Mouse (Mus musculus): Measurements from ENCODE around the gene Lpin2. TPM values are rescaled to one million over a fixed set of nuclear protein-coding genes. Genes with fewer than 3 reads are reported as not detected.

Gene Lpin2
- total RNA-seq, 1 experiment from 2014 or later = 84.4 TPM

- no peak for ATAC-seq (replicated peaks; ENCODE audit: insufficient number of reproducible peaks, low FRiP score, low TSS enrichment, poor library complexity, severe bottlenecking)
Observed at GRCm38 (mm10) chr17:71168205-71168815, 14.1 kb upstream of the Lpin2 start.

DNA sequence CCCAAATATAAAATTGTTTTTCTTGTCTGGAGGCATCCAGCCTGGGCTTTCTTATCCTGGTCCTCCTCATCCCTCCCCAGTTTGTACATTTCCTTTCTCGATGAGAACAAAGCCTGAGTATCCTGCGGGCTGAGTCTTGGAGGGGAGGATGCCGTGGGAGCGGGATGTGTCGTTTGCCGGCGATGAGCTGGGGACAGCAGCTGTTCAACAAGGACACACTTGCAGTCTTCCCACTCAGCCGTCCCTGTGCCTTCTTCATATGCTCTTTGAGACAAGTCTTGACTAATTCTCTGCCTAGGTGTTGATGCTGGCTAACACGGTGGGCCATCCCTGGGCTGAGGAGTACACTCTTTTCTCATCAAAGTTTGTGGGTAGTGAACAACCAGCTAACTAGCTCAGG, 13.5 kb upstream of the Lpin2 start:
- no peak for ATAC-seq (replicated peaks; ENCODE audit: insufficient number of reproducible peaks, low FRiP score, low TSS enrichment, poor library complexity, severe bottlenecking)

GRCm38 (mm10) chr17:71169639-71170038, 12.7 kb upstream of the Lpin2 start:
- ATAC-seq (replicated peaks; ENCODE audit: insufficient number of reproducible peaks, low FRiP score, low TSS enrichment, poor library complexity, severe bottlenecking) = no peak

DNA sequence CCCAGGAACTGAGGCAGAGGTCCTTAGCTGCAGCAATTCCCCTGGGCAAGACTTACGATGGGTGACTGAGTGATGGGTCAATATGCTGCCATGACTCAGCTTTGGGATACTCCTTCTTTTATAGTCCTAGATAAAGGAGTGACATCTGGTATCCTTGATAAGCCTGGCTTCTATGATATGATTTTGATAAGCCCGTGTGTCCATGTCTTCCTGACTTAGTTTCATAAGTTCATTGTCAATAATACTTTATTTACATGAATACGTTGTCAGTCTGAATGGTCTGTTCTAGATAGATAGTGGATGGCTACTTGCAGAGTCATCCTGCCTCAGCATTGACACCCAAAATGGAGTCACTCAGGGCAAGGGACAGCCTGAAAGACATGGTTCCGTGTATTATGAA, 11.2 kb upstream of the Lpin2 start:
- no peak for ATAC-seq (replicated peaks; ENCODE audit: insufficient number of reproducible peaks, low FRiP score, low TSS enrichment, poor library complexity, severe bottlenecking)

DNA sequence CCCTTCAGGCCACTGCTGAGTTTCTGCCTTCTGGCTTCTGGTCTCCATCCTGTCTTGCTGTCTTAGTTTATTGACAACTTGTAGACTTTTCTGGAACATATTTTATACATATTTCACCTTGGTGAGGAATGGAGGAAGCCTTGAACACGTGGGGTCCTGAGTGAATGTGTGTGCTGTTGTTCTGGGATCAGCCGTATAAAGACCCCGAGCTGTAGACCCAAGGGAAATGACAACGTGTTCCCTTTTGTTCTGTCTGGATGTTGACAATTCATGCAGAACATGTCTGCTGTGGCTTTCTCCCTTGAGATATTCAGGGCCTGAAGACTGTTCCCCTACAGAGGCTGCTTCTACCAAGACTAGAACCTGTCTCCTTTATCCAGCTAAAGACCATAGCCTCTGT, 5.0 kb upstream of the Lpin2 start:
- no peak for ATAC-seq (replicated peaks; ENCODE audit: insufficient number of reproducible peaks, low FRiP score, low TSS enrichment, poor library complexity, severe bottlenecking)

GRCm38 (mm10) chr17:71177949-71178348, 4.4 kb upstream of the Lpin2 start:
- no peak for ATAC-seq (replicated peaks; ENCODE audit: insufficient number of reproducible peaks, low FRiP score, low TSS enrichment, poor library complexity, severe bottlenecking)

DNA sequence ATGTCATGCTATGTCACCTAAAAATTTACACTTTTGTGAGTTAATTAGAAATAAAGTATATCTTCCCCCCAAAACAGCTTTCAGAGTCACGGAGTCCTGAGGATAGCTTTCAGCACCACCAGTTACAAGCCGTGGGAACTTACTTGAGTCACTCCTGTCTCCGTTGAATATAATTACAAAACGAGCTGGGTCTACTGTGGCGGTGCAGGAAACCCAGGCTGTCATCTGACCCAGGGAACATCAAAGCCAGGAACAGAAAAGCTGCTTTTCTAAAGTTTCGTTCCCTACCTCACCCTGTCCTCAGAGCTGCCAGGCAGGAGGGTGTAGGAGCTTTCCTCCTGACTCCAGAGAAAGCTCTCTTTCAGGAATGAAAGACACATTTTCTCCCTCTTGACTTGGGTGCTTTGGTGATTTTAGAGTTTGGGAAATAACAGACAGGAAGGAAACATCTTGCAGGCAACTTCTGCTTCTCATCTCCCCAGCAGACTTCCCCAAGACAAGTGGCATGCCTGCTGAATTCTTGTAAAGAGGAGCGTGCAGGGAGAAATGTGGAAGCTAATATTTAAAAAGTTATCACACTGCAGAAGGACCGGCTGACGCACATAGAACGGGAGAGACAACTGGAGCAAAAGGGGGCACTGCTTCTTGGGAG, 3.7 kb upstream of the Lpin2 start:
- ATAC-seq (replicated peaks; ENCODE audit: insufficient number of reproducible peaks, low FRiP score, low TSS enrichment, poor library complexity, severe bottlenecking) = peak; percentile 29; the same call in 1 of the 2 replicates

GRCm38 (mm10) chr17:71179551-71180309, 2.6 kb upstream of the Lpin2 start:
- ATAC-seq (replicated peaks; ENCODE audit: insufficient number of reproducible peaks, low FRiP score, low TSS enrichment, poor library complexity, severe bottlenecking) = no peak

GRCm38 (mm10) chr17:71180601-71181000, 1.8 kb upstream of the Lpin2 start:
- ATAC-seq (replicated peaks; ENCODE audit: insufficient number of reproducible peaks, low FRiP score, low TSS enrichment, poor library complexity, severe bottlenecking) = no peak

GRCm38 (mm10) chr17:71182871-71183656, 704 bp downstream of the Lpin2 start:
- peak; percentile 47 for ATAC-seq (replicated peaks; ENCODE audit: insufficient number of reproducible peaks, low FRiP score, low TSS enrichment, poor library complexity, severe bottlenecking)

GRCm38 (mm10) chr17:71183657-71184261, 1.4 kb downstream of the Lpin2 start:
- no peak for ATAC-seq (replicated peaks; ENCODE audit: insufficient number of reproducible peaks, low FRiP score, low TSS enrichment, poor library complexity, severe bottlenecking)

- no peak for ATAC-seq (replicated peaks; ENCODE audit: insufficient number of reproducible peaks, low FRiP score, low TSS enrichment, poor library complexity, severe bottlenecking)
Observed at GRCm38 (mm10) chr17:71184356-71185111, 2.2 kb downstream of the Lpin2 start.

- no peak for ATAC-seq (replicated peaks; ENCODE audit: insufficient number of reproducible peaks, low FRiP score, low TSS enrichment, poor library complexity, severe bottlenecking)
Observed at GRCm38 (mm10) chr17:71185368-71185767, 3.0 kb downstream of the Lpin2 start.

DNA sequence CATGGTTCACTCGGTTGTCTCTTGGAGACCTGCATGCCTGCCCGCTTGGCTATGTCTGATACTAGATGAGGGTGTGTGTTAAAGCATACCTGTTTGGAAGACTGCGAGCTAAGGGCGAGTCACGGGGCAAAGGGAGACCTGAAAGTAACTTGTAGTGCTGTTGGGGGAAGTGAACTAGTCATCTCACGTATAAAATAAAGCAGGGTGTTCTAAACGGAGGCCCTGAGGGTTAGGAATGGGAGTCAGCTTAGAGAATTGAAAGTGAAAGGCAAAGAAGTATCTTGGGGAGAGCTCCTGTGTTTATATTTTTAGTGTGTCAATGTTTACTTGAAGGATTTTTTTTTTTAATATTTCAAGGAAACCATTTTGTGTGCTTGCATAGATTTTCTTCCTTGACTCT, 8.2 kb downstream of the Lpin2 start:
- ATAC-seq (replicated peaks; ENCODE audit: insufficient number of reproducible peaks, low FRiP score, low TSS enrichment, poor library complexity, severe bottlenecking) = 0 out of 2 replicates have a peak, but pooled peaks have one; percentile 45

GRCm38 (mm10) chr17:71191063-71191462, 8.7 kb downstream of the Lpin2 start:
- ATAC-seq (replicated peaks; ENCODE audit: insufficient number of reproducible peaks, low FRiP score, low TSS enrichment, poor library complexity, severe bottlenecking) = no peak

DNA sequence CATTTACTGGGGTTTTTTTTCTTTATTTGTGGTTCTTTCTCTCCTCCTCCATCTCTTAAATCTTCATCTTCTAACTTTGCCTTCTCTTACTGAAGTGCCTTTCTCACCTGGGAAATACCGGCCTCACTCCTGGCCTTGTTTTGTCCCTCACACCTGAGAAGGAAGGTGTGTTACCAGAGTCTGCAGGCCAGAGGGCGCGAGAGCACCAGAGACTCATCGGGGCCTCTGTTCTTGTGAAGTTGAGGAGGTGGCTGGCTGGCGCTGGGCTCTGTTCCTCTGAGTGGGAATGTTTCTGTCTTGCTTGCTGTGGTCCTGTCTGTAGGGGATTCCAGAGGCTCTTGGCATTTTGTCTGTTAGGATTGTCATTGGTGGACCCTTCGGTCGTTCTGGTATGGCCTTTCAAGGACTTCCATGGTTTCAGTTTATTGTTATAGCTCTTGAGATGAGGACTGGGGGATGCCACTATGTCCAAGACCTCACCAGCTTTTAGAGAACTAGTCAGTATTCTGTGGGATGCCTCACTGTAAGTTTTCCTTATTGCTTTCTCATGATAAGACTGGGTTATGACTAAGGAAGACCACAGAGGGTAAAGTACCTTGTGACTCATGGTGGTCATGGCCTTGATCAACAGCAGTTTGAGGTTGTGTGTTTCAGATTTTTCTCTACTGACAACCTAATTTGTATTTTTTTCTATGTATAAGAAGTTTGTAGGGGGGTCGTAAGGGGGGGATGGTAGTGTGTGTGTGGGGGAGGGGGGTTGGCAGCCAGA, 9.5 kb downstream of the Lpin2 start:
- no peak for ATAC-seq (replicated peaks; ENCODE audit: insufficient number of reproducible peaks, low FRiP score, low TSS enrichment, poor library complexity, severe bottlenecking)

- no peak for ATAC-seq (replicated peaks; ENCODE audit: insufficient number of reproducible peaks, low FRiP score, low TSS enrichment, poor library complexity, severe bottlenecking)
Observed at GRCm38 (mm10) chr17:71193019-71193418, 10.7 kb downstream of the Lpin2 start.
